Mouse (Mus musculus) midbrain, embryonic 16.5 days (tissue): ENCODE results near the gene Map1lc3b. TPM values are rescaled to one million over a fixed set of nuclear protein-coding genes. Genes with fewer than 3 reads are reported as not detected.
A peak's percentile ranks its signal among the peaks of the same experiment; 100 is the strongest.

Experiments used
- ATAC-seq: fragments of 200-750 bp; cut with Nextera tagmentation; 2 replicates; pipeline ENCODE4 v1.8.0; 2017; ENCODE audit warnings: moderate TSS enrichment
- H3K27ac ChIP-seq: fragments of 300-500 bp; sonication (generic); 2 replicates; pipeline ENCODE4 v1.5.1; 2014; ENCODE audit warnings: mild to moderate bottlenecking, low read length, mixed read lengths
- H3K27me3 ChIP-seq: fragments of 300-500 bp; sonication (generic); 2 replicates; pipeline ENCODE4 v1.6.1; 2014; ENCODE audit warnings: low read depth, low read length, mixed read lengths; ENCODE audit not compliant: control insufficient read depth, insufficient read depth
- H3K36me3 ChIP-seq: fragments of 300-500 bp; sonication (generic); 2 replicates; pipeline ENCODE4 v1.6.1; 2014; ENCODE audit warnings: mild to moderate bottlenecking, low read length, moderate library complexity, mixed read lengths; ENCODE audit not compliant: control insufficient read depth, insufficient read depth
- H3K4me1 ChIP-seq: fragments of 300-500 bp; sonication (generic); 2 replicates; pipeline ENCODE4 v1.6.1; 2014; ENCODE audit warnings: mild to moderate bottlenecking, low read length, mixed read lengths; ENCODE audit not compliant: control insufficient read depth, insufficient read depth
- H3K4me2 ChIP-seq: fragments of 300-500 bp; sonication (generic); 2 replicates; pipeline ENCODE4 v1.6.1; 2014; ENCODE audit warnings: mild to moderate bottlenecking, low read length, mixed read lengths
- H3K4me3 ChIP-seq: fragments of 300-500 bp; sonication (generic); 2 replicates; pipeline ENCODE4 v1.5.1; 2014; ENCODE audit warnings: low read depth, mild to moderate bottlenecking, low read length, moderate library complexity, mixed read lengths
- H3K9ac ChIP-seq: fragments of 300-500 bp; sonication (generic); 2 replicates; pipeline ENCODE4 v1.6.1; 2014; ENCODE audit warnings: low read depth, low read length, mixed read lengths
- H3K9me3 ChIP-seq: fragments of 300-500 bp; sonication (generic); replicated peaks from 2 replicates; pipeline ENCODE4 v1.6.1; 2014; ENCODE audit warnings: mild to moderate bottlenecking, low read length, mixed read lengths; ENCODE audit not compliant: control insufficient read depth, poor library complexity, severe bottlenecking
- WGBS: fragments of 180-500 bp; shearing (Covaris S2); extraction: QIAGEN DNeasy Blood & Tissue Kit; methylation state at CpG from one replicate; pipeline ENCODE4 v1.1.7; 2014; 5-methylcytosine and 5-hydroxymethylcytosine counted together
- polyA plus RNA-seq: library from polyadenylated mRNA; unstranded; fragments of >200 nt; fragmentation: Nextera tagmentation; extraction: Ambion mirVana; gene quantifications from 2 replicates; pipeline ENCODE4 v1.2.1, GENCODE M21; 2015

Gene Map1lc3b
- polyA plus RNA-seq, 1 experiment from 2014 or later, result 370 TPM

- Histone ChIP-seq H3K4me2 (no peak overlapping the region), H3K9ac (no peak overlapping the region), H3K27me3 (no peaks in the 10 kb centered on the region), H3K4me1 (no peaks in the 10 kb centered on the region), H3K4me3 (no peak overlapping the region), H3K27ac (no peak overlapping the region), H3K36me3 (0 out of 2 replicates have a peak, but pooled peaks cover 3% of the 10 kb centered on the region), H3K9me3 (no peaks in the 10 kb centered on the region)
- 85% methylated on average over 6 of the region's 6 CpGs for WGBS
- ATAC-seq, result no peak
Measured at GRCm38 (mm10) chr8:121568321-121568720, 21.8 kb upstream of the Map1lc3b start.

GRCm38 (mm10) chr8:121570335-121570734 lies 19.8 kb upstream of the Map1lc3b start:
- H3K9ac ChIP-seq, result no peak overlapping the region
- ATAC-seq, result no peak
- WGBS, result 87% methylated on average over 21 of the region's 21 CpGs

GRCm38 (mm10) chr8:121570801-121571200 lies 19.4 kb upstream of the Map1lc3b start:
- Histone ChIP-seq H3K9ac (no peak overlapping the region), H3K27me3 (no peaks in the 10 kb centered on the region), H3K4me3 (no peak overlapping the region), H3K36me3 (no peaks in the 10 kb centered on the region), H3K27ac (no peak overlapping the region), H3K4me2 (no peak overlapping the region), H3K4me1 (peaks cover 4% of the 10 kb centered on the region), H3K9me3 (no peaks in the 10 kb centered on the region)
- ATAC-seq, result no peak
- 86% methylated on average over 17 of the region's 17 CpGs for WGBS

More at GRCm38 (mm10) chr8:121570335-121570734, 19.8 kb upstream of the Map1lc3b start:
- H3K36me3 ChIP-seq, result 0 out of 2 replicates have a peak, but pooled peaks cover 1% of the 10 kb centered on the region
- no peaks in the 10 kb centered on the region for H3K27me3 ChIP-seq
- H3K4me1 ChIP-seq, result peaks cover under 1% of the 10 kb centered on the region; the same call in 1 of the 2 replicates
- H3K4me3 ChIP-seq, result no peak overlapping the region
- H3K4me2 ChIP-seq, result no peak overlapping the region
- H3K27ac ChIP-seq, result no peak overlapping the region
- H3K9me3 ChIP-seq, result no peaks in the 10 kb centered on the region

- Histone ChIP-seq H3K27ac (no peak overlapping the region), H3K4me1 (peaks cover 17% of the 10 kb centered on the region), H3K4me2 (no peak overlapping the region), H3K9me3 (no peaks in the 10 kb centered on the region), H3K36me3 (no peaks in the 10 kb centered on the region), H3K9ac (no peak overlapping the region), H3K4me3 (no peak overlapping the region), H3K27me3 (no peaks in the 10 kb centered on the region)
- 89% methylated on average over 7 of the region's 7 CpGs for WGBS
- ATAC-seq, result no peak
Measured at GRCm38 (mm10) chr8:121572121-121572520, 18.0 kb upstream of the Map1lc3b start.

GRCm38 (mm10) chr8:121573275-121573674 lies 16.9 kb upstream of the Map1lc3b start:
- no peak for ATAC-seq
- Histone ChIP-seq H3K9ac (no peak overlapping the region), H3K4me1 (peaks cover 24% of the 10 kb centered on the region), H3K9me3 (no peaks in the 10 kb centered on the region), H3K27ac (no peak overlapping the region), H3K36me3 (no peaks in the 10 kb centered on the region), H3K4me3 (no peak overlapping the region), H3K4me2 (no peak overlapping the region), H3K27me3 (no peaks in the 10 kb centered on the region)
- 51% methylated on average over 3 of the region's 3 CpGs for WGBS

- no peak for ATAC-seq
- Histone ChIP-seq H3K9me3 (no peaks in the 10 kb centered on the region), H3K4me2 (no peak overlapping the region), H3K27ac (no peak overlapping the region), H3K36me3 (no peaks in the 10 kb centered on the region), H3K27me3 (no peaks in the 10 kb centered on the region), H3K4me1 (peaks cover 24% of the 10 kb centered on the region), H3K9ac (no peak overlapping the region), H3K4me3 (no peak overlapping the region)
- 86% methylated on average over 3 of the region's 3 CpGs for WGBS
Measured at GRCm38 (mm10) chr8:121575661-121576060, 14.5 kb upstream of the Map1lc3b start.

- Histone ChIP-seq H3K27ac (peak overlapping the region; percentile 75), H3K27me3 (no peaks in the 10 kb centered on the region), H3K36me3 (no peaks in the 10 kb centered on the region), H3K9me3 (no peaks in the 10 kb centered on the region), H3K9ac (peak overlapping the region; percentile 95), H3K4me1 (peaks cover 24% of the 10 kb centered on the region), H3K4me3 (peak overlapping the region; percentile 92), H3K4me2 (peak overlapping the region; percentile 85)
- 2% methylated on average over 36 of the region's 44 CpGs for WGBS
- peak; percentile 57 for ATAC-seq
Measured at GRCm38 (mm10) chr8:121577751-121578675, 12.1 kb upstream of the Map1lc3b start.

- 1% methylated on average over 41 of the region's 63 CpGs for WGBS
- Histone ChIP-seq H3K27me3 (no peaks in the 10 kb centered on the region), H3K9ac (peak within 1 kb of the TSS; percentile 95), H3K4me3 (peak within 1 kb of the TSS; percentile 92), H3K9me3 (no peaks in the 10 kb centered on the region), H3K4me2 (peak within 1 kb of the TSS; percentile 85), H3K27ac (peak within 1 kb of the TSS; percentile 75), H3K4me1 (peaks cover 24% of the 10 kb centered on the region), H3K36me3 (no peaks in the 10 kb centered on the region)
- peak; percentile 92 for ATAC-seq
Measured at GRCm38 (mm10) chr8:121578676-121579451, 11.3 kb upstream of the Map1lc3b start, which contains the start of gene Fbxo31. Gene Fbxo31, minus strand, starts transcription at chr8:121578806.
